Mouse (Mus musculus) embryonic facial prominence, embryonic 12.5 days (tissue): Measurements from ENCODE around the gene Adamts12. TPM values are rescaled to one million over a fixed set of nuclear protein-coding genes. Genes with fewer than 3 reads are reported as not detected.

Experiments used
- ATAC-seq: fragments of 200-750 bp; cut with Nextera tagmentation; 2 replicates; pipeline ENCODE4 v1.8.0; 2017; ENCODE audit not compliant: insufficient number of reproducible peaks, insufficient read depth, low FRiP score, low TSS enrichment
- H3K27ac ChIP-seq: fragments of 300-500 bp; sonication (generic); 2 replicates; pipeline ENCODE4 v1.5.1; 2016; ENCODE audit warnings: mild to moderate bottlenecking
- H3K27me3 ChIP-seq: fragments of 300-500 bp; sonication (generic); 2 replicates; pipeline ENCODE4 v1.6.1; 2016; ENCODE audit warnings: mild to moderate bottlenecking, moderate library complexity
- H3K36me3 ChIP-seq: fragments of 300-500 bp; sonication (generic); 2 replicates; pipeline ENCODE4 v1.6.1; 2016; ENCODE audit warnings: mild to moderate bottlenecking
- H3K4me1 ChIP-seq: fragments of 300-500 bp; sonication (generic); 2 replicates; pipeline ENCODE4 v1.6.1; 2016
- H3K4me2 ChIP-seq: fragments of 300-500 bp; sonication (generic); replicated peaks from 2 replicates; pipeline ENCODE4 v1.6.1; 2016; ENCODE audit warnings: mild to moderate bottlenecking, moderate library complexity
- H3K4me3 ChIP-seq: fragments of 300-500 bp; sonication (generic); 2 replicates; pipeline ENCODE4 v1.5.1; 2016; ENCODE audit warnings: mild to moderate bottlenecking
- H3K9ac ChIP-seq: fragments of 300-500 bp; sonication (generic); 2 replicates; pipeline ENCODE4 v1.6.1; 2016; ENCODE audit warnings: mild to moderate bottlenecking, moderate library complexity
- H3K9me3 ChIP-seq: fragments of 300-500 bp; sonication (generic); 2 replicates; pipeline ENCODE4 v1.6.1; 2016; ENCODE audit warnings: mild to moderate bottlenecking, moderate library complexity
- WGBS: fragments of 180-500 bp; shearing (Covaris S2); methylation state at CpG from one replicate; pipeline ENCODE4 v1.1.7; 2016; 5-methylcytosine and 5-hydroxymethylcytosine counted together
- polyA plus RNA-seq: library from polyadenylated mRNA; unstranded; fragments of >200 nt; fragmentation: Nextera tagmentation; extraction: Ambion mirVana; gene quantifications from 2 replicates; pipeline ENCODE4 v1.2.1, GENCODE M21; 2016

Gene Adamts12
- polyA plus RNA-seq, 1 experiment from 2014 or later = 3.4 TPM

DNA sequence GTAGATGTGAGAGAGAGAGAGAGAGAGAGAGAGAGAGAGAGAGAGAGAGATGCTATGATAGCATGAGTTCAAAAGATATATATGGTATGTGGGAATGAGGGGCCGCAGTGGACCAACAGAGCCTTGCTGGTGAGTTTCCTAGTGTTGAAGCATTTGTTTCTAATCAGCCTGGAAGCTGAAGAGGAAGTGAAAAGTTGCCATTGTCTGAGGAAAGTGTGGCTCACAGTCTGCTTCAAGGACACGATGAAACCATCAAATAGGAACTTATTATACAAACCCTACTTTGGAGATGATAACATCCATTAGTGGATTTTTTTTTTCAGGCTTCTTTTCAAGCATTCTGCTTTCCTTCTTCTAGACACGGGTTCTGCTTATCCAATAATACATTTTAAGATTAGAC lies 52.3 kb downstream of the Adamts12 start:
- H3K9ac ChIP-seq = no peak overlapping the region
- no peaks in the 10 kb centered on the region for H3K36me3 ChIP-seq
- no peaks in the 10 kb centered on the region for H3K27me3 ChIP-seq
- no peak for ATAC-seq
- no peak overlapping the region for H3K27ac ChIP-seq
- no peaks in the 10 kb centered on the region; the same call in 1 of the 2 replicates for H3K4me1 ChIP-seq
- no peak overlapping the region for H3K4me3 ChIP-seq
- WGBS = 55% methylated on average over 3 of the region's 3 CpGs
- H3K4me2 ChIP-seq = no peak overlapping the region
- no peaks in the 10 kb centered on the region for H3K9me3 ChIP-seq

DNA sequence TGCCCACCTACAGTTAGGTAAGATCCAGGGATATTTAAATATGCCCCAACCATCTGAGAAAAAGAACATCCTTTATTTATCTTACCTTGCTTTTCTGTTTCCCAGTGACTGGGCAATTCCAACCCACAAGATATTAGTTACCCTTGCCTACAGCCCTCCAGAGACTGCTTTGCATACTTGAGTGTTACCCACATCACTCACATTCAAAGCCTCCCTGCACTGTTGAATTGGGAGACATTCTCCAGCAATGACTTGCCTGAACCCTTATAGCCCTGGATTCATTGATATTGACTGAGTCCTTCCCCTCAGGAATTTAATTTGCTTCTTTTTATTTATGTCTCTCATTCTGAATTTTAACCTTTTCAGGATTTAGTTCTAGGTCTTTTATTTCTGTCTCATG lies 53.8 kb downstream of the Adamts12 start:
- H3K36me3 ChIP-seq = no peaks in the 10 kb centered on the region
- no peak for ATAC-seq
- H3K27ac ChIP-seq = no peak overlapping the region
- H3K27me3 ChIP-seq = no peaks in the 10 kb centered on the region
- no peak overlapping the region for H3K9ac ChIP-seq
- H3K4me3 ChIP-seq = no peak overlapping the region
- H3K4me1 ChIP-seq = peaks cover 6% of the 10 kb centered on the region
- H3K9me3 ChIP-seq = no peaks in the 10 kb centered on the region
- H3K4me2 ChIP-seq = no peak overlapping the region

DNA sequence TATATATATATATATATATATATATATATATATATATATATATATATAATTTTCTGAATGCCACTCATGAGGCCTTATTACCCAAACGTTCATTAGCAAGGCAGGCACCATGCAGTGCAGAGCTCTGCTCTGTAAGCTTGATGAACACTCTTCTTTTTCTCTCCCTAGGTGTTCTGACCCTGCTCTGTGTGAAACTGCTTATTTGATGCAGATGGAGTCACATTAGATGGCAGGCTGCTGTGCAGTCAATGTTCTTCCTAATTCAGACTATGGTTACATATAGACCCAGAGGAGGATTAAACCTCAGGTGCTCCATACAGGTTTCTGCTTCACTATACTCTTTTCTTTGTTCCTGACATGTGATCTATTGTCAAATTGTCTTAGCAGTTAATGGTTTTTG lies 57.1 kb downstream of the Adamts12 start:
- no peaks in the 10 kb centered on the region for H3K36me3 ChIP-seq

DNA sequence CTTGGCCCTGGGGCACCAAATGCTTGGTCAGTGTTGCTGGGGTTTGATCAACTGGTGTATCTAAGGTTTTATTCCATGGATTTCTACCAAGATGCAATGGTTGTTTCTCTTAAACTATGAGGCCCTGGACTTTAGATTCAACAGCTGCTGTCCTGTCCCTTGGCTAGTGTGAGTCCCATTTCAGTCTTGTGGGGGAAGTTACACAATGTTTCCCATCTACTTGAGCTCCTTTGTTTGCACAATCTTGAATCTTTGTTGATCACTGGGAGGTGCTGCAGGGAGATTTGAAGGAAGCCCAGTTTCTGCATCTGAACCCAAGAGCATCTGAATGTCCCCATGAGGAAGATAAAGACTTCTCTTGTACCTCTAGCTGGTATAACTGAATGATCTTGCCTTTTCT lies 60.8 kb downstream of the Adamts12 start:
- Histone ChIP-seq H3K9me3 (no peaks in the 10 kb centered on the region), H3K27ac (no peak overlapping the region), H3K4me1 (peaks cover 6% of the 10 kb centered on the region), H3K4me3 (no peak overlapping the region), H3K4me2 (no peak overlapping the region), H3K27me3 (no peaks in the 10 kb centered on the region), H3K9ac (no peak overlapping the region), H3K36me3 (no peaks in the 10 kb centered on the region)
- no peak for ATAC-seq

More for the DNA sequence above, 57.1 kb downstream of the Adamts12 start:
- no peak for ATAC-seq
- Histone ChIP-seq H3K9me3 (no peaks in the 10 kb centered on the region), H3K9ac (no peak overlapping the region), H3K4me3 (no peak overlapping the region), H3K4me1 (peaks cover 6% of the 10 kb centered on the region), H3K27me3 (no peaks in the 10 kb centered on the region), H3K27ac (no peak overlapping the region), H3K4me2 (no peak overlapping the region)
- 50% methylated on average over 1 of the region's 1 CpGs for WGBS

DNA sequence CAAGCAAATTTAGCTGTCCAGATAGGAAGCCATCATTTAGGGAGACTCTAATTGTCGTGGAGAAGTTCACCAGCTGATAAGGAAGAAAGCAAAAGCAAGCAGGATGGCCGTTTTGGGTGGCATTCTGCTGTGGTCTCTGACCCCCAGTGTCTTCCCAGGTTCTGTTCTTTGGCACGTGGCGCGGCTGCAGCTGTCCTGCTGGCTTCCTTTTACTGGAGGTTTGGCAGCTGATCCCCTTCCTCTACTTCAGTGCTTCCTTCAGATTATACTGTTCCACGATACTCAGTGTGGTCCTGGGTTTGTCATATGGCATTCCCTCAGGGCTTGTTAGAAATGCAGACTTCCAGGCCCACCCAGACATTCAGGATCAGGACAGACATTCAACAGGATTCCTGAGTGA lies 63.9 kb downstream of the Adamts12 start:
- WGBS = 59% methylated on average over 6 of the region's 6 CpGs
- no peaks in the 10 kb centered on the region for H3K4me1 ChIP-seq
- no peaks in the 10 kb centered on the region for H3K27me3 ChIP-seq
- no peak for ATAC-seq
- H3K36me3 ChIP-seq = no peaks in the 10 kb centered on the region
- no peak overlapping the region for H3K9ac ChIP-seq
- H3K9me3 ChIP-seq = no peaks in the 10 kb centered on the region
- no peak overlapping the region for H3K4me3 ChIP-seq
- H3K27ac ChIP-seq = no peak overlapping the region
- no peak overlapping the region for H3K4me2 ChIP-seq

DNA sequence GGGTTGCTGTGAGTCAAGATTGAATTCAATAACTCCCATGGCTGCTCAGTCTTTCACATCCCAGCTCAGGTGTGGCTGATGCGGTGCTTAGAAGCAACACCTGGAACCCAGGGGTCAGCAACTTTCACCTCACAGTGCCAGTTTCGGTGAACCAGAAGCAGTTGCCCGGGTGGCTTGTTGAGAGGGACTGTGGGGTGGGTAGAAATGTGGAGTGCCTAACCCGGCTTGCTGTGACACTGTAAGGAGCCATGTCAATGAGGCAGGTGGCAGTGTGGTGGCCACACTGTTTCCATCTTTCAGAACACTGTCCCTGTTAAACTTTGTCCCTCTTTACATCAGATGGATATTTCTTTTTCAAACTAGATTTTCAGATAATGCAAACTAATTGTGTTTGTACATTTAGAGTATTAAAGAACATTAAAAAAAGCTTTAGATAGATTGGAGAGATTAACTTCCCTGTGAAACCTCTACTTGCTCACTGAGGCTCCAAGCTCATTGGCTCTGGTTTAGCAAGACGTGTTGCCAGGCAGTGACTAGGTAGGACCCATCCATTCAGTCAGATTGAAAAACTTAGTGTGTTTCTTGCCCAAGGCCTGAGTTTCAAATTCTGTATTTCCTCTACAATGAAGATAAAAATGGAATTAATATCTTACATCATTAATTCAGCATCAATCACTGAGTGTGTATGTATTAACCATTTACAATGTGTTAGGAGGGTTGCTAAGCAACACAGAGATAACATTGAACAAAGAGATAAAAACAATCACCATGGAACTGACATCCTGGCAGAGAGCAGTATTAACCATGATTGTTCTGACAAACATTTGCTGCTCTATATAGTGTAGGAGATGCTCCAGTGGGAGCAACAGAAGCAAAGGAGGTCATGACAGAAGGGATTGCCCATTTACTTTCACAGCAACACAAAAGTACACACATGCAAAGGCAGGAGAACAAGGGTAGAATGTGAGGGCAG lies 68.3 kb downstream of the Adamts12 start:
- Histone ChIP-seq H3K27me3 (no peaks in the 10 kb centered on the region), H3K9me3 (no peaks in the 10 kb centered on the region), H3K4me2 (no peak overlapping the region), H3K4me1 (no peaks in the 10 kb centered on the region), H3K27ac (no peak overlapping the region), H3K4me3 (no peak overlapping the region), H3K36me3 (no peaks in the 10 kb centered on the region), H3K9ac (no peak overlapping the region)
- WGBS = 81% methylated on average over 5 of the region's 5 CpGs
- no peak for ATAC-seq

DNA sequence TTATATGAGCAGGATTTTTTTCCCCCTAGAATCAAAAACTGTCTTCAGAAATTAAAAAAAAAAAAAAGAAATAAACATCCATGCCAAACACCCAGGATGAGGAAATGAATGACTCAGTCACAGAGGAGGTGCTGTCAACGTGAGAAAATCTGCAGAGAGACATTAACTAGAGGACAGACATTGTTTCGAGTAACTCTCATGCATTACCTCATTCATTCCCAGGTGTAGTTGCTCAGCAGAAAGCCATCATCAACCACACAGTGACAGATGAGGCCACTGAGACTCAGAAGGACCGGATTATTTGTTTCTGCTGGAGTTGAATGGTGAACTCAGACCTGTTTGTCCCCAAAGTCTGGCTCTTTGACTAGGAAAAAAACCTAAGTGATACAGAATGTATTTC lies 81.0 kb downstream of the Adamts12 start:
- Histone ChIP-seq H3K4me3 (no peak overlapping the region), H3K9ac (no peak overlapping the region), H3K4me2 (no peak overlapping the region), H3K27me3 (no peaks in the 10 kb centered on the region), H3K27ac (no peak overlapping the region), H3K4me1 (no peaks in the 10 kb centered on the region; the same call in 1 of the 2 replicates), H3K9me3 (no peaks in the 10 kb centered on the region), H3K36me3 (no peaks in the 10 kb centered on the region)
- no peak for ATAC-seq
- WGBS = 59% methylated on average over 3 of the region's 3 CpGs

DNA sequence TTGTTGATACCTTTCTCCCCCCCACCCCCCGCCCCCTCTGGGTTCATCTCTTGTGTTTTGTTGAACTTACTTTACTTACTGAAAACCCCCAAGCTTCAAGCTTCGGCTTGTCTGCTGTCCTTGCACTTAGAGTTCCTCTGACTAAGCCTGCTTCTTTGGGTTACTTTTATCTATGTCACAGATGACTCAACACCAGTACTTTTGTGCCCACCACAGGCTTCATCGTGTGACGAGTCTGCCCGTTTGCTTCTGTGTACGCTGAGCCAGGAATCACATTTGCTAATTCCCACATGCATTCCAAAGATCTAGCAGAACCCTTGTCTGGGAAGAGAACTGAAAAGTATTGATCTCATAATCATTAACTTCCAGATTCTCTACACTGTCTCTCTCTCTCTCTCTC lies 94.8 kb downstream of the Adamts12 start:
- H3K9me3 ChIP-seq = no peaks in the 10 kb centered on the region
- H3K9ac ChIP-seq = no peak overlapping the region
- H3K4me3 ChIP-seq = no peak overlapping the region
- no peak for ATAC-seq
- H3K4me2 ChIP-seq = no peak overlapping the region
- H3K27me3 ChIP-seq = no peaks in the 10 kb centered on the region
- H3K4me1 ChIP-seq = no peaks in the 10 kb centered on the region
- 77% methylated on average over 6 of the region's 6 CpGs for WGBS
- H3K27ac ChIP-seq = no peak overlapping the region
- no peaks in the 10 kb centered on the region for H3K36me3 ChIP-seq

DNA sequence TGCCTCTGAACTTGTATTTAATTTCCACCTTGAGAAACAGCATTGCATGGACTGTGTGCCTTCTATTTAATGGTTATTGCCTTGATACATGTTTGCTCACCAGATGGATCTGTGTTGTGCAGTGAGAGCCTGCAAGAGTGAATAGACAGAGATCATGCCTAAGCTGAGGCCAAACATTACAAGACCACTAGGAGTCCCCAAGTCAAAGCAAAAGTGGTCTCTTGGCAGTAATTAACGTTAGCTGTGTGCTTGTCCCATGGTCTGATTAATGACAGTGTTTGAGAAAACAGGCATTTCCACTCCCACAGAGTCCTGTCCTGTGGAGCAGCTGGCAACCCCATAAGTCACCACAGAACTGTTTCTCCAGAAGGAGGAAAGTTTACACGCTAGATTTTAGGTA lies 96.2 kb downstream of the Adamts12 start:
- no peak overlapping the region for H3K9ac ChIP-seq
- H3K4me3 ChIP-seq = no peak overlapping the region
- ATAC-seq = no peak
- H3K27ac ChIP-seq = no peak overlapping the region
- H3K36me3 ChIP-seq = no peaks in the 10 kb centered on the region
- no peak overlapping the region for H3K4me2 ChIP-seq
- H3K9me3 ChIP-seq = no peaks in the 10 kb centered on the region
- no peaks in the 10 kb centered on the region for H3K4me1 ChIP-seq
- H3K27me3 ChIP-seq = no peaks in the 10 kb centered on the region
- WGBS = 48% methylated on average over 2 of the region's 2 CpGs

DNA sequence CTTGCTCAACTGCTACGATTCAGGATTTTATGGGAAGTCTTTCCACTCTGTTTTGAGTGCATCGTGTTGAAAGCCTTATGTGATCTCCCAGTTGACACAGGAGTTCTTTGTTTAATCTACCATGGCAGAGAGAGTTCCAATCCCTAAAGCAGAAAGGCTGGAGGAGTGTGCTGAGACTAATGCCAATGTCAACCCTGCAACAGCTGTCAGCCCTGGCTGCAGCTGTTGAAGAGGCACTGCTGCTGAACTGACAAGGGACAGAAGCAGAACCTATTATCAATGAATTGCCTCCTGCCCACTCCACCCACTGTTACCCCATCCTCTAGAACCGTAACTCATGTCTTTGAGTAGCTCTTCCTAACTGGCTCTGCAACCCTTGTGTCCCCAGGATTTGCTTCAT lies 101.3 kb downstream of the Adamts12 start:
- Histone ChIP-seq H3K9me3 (no peaks in the 10 kb centered on the region), H3K27me3 (no peaks in the 10 kb centered on the region), H3K27ac (no peak overlapping the region), H3K4me2 (no peak overlapping the region), H3K4me3 (no peak overlapping the region), H3K4me1 (no peaks in the 10 kb centered on the region), H3K9ac (no peak overlapping the region), H3K36me3 (no peaks in the 10 kb centered on the region)
- 38% methylated on average over 3 of the region's 3 CpGs for WGBS
- ATAC-seq = no peak

DNA sequence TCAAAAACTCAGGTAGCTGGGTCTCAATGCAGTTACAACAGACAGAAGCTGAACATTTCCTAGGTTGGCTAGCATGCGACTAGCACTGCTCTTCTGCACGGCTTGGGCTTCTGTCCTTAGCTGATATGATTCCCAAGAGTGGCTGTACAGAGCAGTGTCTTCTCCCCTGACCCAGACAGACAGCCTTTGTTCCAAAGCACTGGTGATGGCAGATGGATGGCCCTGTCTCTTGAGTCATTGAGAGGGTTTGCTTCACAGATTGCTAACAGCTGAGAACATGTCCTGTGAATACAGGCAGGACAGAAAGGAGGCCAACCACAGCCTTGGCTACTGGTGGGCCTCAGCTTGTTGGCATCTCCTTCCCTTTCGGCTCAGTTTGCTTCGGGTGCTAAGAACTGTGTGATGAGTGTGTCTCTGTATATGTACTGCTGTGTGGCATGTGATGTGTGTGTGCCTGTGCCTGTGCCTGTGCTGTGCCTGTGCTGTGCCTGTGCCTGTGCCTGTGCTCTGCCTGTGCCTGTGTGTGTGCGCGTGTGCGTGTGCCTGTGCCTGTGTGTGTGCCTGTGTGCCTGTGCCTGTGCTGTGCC lies 109.4 kb downstream of the Adamts12 start:
- no peaks in the 10 kb centered on the region for H3K36me3 ChIP-seq
- no peaks in the 10 kb centered on the region for H3K9me3 ChIP-seq
- H3K27me3 ChIP-seq = no peaks in the 10 kb centered on the region
- H3K4me1 ChIP-seq = peaks cover 7% of the 10 kb centered on the region
- 92% methylated on average over 7 of the region's 7 CpGs for WGBS
- H3K4me3 ChIP-seq = no peak overlapping the region
- H3K4me2 ChIP-seq = no peak overlapping the region
- H3K27ac ChIP-seq = no peak overlapping the region
- no peak overlapping the region for H3K9ac ChIP-seq
- no peak for ATAC-seq

DNA sequence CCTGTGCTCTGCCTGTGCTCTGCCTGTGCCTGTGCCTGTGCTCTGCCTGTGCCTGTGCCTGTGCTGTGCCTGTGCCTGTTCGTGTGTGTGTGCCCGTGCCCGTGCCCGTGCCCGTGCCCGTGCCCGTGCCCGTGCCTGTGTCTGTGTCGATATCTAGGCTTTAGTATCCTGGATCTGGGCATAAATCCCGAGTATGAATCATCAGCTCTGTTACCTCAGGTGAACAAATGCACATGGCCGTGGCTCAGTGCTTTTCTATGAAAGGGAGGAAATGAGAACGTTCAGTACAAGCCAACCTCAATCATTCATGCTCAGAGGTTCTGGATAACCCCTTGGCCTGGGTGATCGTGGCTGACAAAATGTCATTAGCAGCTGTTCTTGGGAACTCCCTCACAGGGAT lies 110.3 kb downstream of the Adamts12 start:
- H3K9me3 ChIP-seq = no peaks in the 10 kb centered on the region
- no peak overlapping the region for H3K4me3 ChIP-seq
- H3K27ac ChIP-seq = no peak overlapping the region
- no peak overlapping the region for H3K4me2 ChIP-seq
- no peak for ATAC-seq
- peaks cover 16% of the 10 kb centered on the region for H3K4me1 ChIP-seq
- H3K27me3 ChIP-seq = no peaks in the 10 kb centered on the region
- H3K36me3 ChIP-seq = no peaks in the 10 kb centered on the region
- 88% methylated on average over 13 of the region's 13 CpGs for WGBS
- no peak overlapping the region for H3K9ac ChIP-seq
